In the genomic region with DNA sequence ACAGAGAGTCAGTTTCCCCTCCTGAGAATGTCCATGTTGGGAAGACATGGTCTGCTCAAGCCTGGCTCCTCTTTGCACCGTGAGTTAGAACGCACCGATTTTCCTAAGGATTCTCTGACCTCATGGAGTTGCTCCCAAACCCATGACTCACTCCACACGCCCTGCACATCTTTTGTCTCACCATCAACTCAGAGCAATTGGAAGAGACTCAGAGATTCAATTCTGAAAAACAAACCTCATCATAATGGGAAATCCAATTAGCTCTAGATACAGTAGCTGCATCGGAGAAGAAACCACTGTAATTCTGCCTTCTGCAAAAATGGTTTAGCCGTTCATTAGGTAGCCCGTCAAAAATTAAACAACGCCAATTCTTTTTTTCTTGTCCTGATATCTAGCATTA, we compare ENCODE assay signal across 16 mouse cellular contexts.
"Had no signal": no experiment of that assay in that cellular context is flagged by ENCODE, and none has a peak within 500 bp of the region (broad histone marks: within the 10 kb centered on the region; RNA-seq: fewer than 3 reads in every experiment).

No protein-coding gene starts in this region.

- H3K27ac ChIP-seq: midbrain, embryonic 10.5 days; midbrain, embryonic 12.5 days; neural tube, embryonic 13.5 days; neural tube, embryonic 15.5 days; stomach, embryonic 15.5 days; stomach, postnatal 0 days had no signal

- H3K4me3 ChIP-seq: midbrain, embryonic 10.5 days; midbrain, embryonic 12.5 days; myocyte; neural tube, embryonic 13.5 days; neural tube, embryonic 15.5 days; stomach, embryonic 15.5 days had no signal

- DNase-seq: lung, adult 18-20 months; lung, embryonic 14.5 days; lung, postnatal 10 days; lung, postnatal 4 days; midbrain, embryonic 14.5 days; right cerebral cortex, postnatal 14 days; thymus, adult 2 months; thymus, postnatal 25 days; thymus, postnatal 4 days had no signal
